Mouse (Mus musculus) ES-Bruce4 (cell line): ENCODE results near the gene Ccdc73.

Experiments used
- CTCF ChIP-seq: IDR thresholded peaks from one replicate; pipeline ENCODE4 v1.8.1; 2011; ENCODE audit warnings: low read depth, low read length
- POLR2A ChIP-seq: IDR thresholded peaks from one replicate; pipeline ENCODE4 v1.8.1; 2011; ENCODE audit warnings: low read length; ENCODE audit not compliant: insufficient read depth

DNA sequence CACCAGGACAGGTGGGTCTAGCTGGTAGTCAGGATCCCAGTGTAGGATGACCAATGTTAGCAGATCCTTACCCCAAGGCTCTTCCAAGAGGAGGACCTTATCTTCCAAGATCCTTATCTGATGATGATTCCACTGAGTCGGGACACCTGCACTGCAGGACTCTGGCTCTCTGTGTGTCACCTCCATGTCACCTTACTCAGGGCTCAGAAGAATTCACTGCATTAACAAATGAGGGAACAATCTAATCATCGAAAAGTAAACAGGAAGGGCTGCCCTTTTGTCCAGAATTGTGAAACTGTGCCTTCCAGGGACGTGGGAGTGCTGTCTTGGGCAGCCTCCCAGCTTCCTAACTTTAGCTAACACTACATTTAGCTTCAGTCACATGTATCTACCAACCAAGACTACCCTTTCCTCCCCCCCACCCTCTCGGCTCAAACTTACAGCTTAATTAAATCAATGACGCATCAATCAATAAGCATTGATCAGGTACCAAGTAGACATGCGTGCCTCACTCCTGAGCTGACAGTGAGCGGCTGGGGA lies 191.0 kb downstream of the Ccdc73 start:
- TF ChIP-seq CTCF (no peak), POLR2A (no peak)
